9 mouse cellular contexts compared by ENCODE assay signal in the genomic region with DNA sequence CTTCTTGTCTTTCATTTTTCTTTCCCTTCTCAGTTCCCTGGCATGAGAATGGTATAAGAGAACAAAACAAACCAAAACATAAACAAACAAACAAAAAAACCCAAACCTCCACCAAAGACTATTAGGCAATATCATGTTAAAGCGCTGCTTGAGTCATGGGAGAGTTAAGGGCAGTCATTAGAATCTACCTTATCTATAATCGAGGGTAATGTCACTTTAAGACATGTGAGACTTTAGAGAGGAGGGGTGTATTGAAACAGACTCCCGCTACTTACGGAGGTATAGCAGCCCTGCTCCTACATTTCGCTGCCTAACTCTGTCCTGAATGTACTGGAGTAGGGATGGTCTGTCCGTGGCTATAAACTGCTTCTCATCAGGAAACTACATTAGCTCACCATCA. TPM values are rescaled to one million over a fixed set of nuclear protein-coding genes. Genes with fewer than 3 reads are reported as not detected.
DNase-seq lines count a peak whose midpoint lies in the region; ATAC-seq and TF ChIP-seq lines count a peak whose summit lies in the region.
"Had no signal": no experiment of that assay in that cellular context is flagged by ENCODE, and none has a peak within 500 bp of the region (broad histone marks: within the 10 kb centered on the region; RNA-seq: fewer than 3 reads in every experiment).

A gene (plus strand): TSS at position 301 of the 400 bp plus-strand sequence.

- peak within 1 kb of the TSS; percentile 56 for H3K9ac ChIP-seq in hindbrain, embryonic 13.5 days
- H3K9ac ChIP-seq in limb, embryonic 11.5 days (ENCODE audit: low read length), result no peak within 1 kb of the TSS

- peak within 1 kb of the TSS; percentile 61 for H3K4me3 ChIP-seq in hindbrain, embryonic 13.5 days
- no peak within 1 kb of the TSS for H3K4me3 ChIP-seq in hindbrain, embryonic 10.5 days
- peak within 1 kb of the TSS; percentile 39 for H3K4me3 ChIP-seq in embryonic fibroblast, embryonic 13.5 days (ENCODE audit: insufficient read depth, low read length)
- no peak within 1 kb of the TSS for H3K4me3 ChIP-seq in limb, embryonic 11.5 days (ENCODE audit: low read depth, low read length)
- H3K4me3 ChIP-seq in thymus, adult 2 months (ENCODE audit: control insufficient read depth, insufficient read depth, low read length), result no peak within 1 kb of the TSS

- no peaks in the 10 kb centered on the region for H3K36me3 ChIP-seq in hindbrain, embryonic 13.5 days
- H3K36me3 ChIP-seq in hindbrain, embryonic 10.5 days, result no peaks in the 10 kb centered on the region
- H3K36me3 ChIP-seq in limb, embryonic 11.5 days (ENCODE audit: control insufficient read depth, insufficient read depth, low read length), result no peaks in the 10 kb centered on the region
- no peaks in the 10 kb centered on the region for H3K36me3 ChIP-seq in thymus, adult 2 months (ENCODE audit: control insufficient read depth, insufficient read depth, low read length)

- no peak for TF ChIP-seq CTCF in embryonic fibroblast, embryonic 13.5 days (IDR thresholded peaks at IDR 0.05; ENCODE audit: borderline replicate concordance, insufficient read depth, low read length)
- no peak for TF ChIP-seq CTCF in thymus, adult 2 months (IDR thresholded peaks at IDR 0.05; ENCODE audit: borderline replicate concordance, control insufficient read depth, extremely low read depth, insufficient read depth, low read length, poor library complexity)

- no peaks in the 10 kb centered on the region for H3K9me3 ChIP-seq in hindbrain, embryonic 13.5 days
- H3K9me3 ChIP-seq in hindbrain, embryonic 10.5 days, result no peaks in the 10 kb centered on the region
- H3K9me3 ChIP-seq in limb, embryonic 11.5 days (ENCODE audit: control insufficient read depth, low read length), result no peaks in the 10 kb centered on the region

- peak within 1 kb of the TSS; percentile 95 for H3K4me2 ChIP-seq in hindbrain, embryonic 13.5 days
- H3K4me2 ChIP-seq in limb, embryonic 11.5 days (ENCODE audit: low read depth, severe bottlenecking), result peak within 1 kb of the TSS; percentile 23; the same call in 1 of the 2 replicates
- H3K4me2 ChIP-seq: liver, embryonic 11.5 days had no signal

- 40% methylated on average over 6 of the region's 6 CpGs for WGBS in hindbrain, embryonic 13.5 days
- WGBS in hindbrain, embryonic 10.5 days, result 42% methylated on average over 6 of the region's 6 CpGs
- 19% methylated on average over 6 of the region's 6 CpGs for WGBS in limb, embryonic 11.5 days
- 38% methylated on average over 6 of the region's 6 CpGs for WGBS in thymus, adult 2 months

- no peak within 1 kb of the TSS for H3K27ac ChIP-seq in hindbrain, embryonic 13.5 days
- H3K27ac ChIP-seq in hindbrain, embryonic 10.5 days, result no peak within 1 kb of the TSS
- H3K27ac ChIP-seq in embryonic fibroblast, embryonic 13.5 days (ENCODE audit: insufficient read depth, low read length), result no peak within 1 kb of the TSS
- no peak within 1 kb of the TSS for H3K27ac ChIP-seq in limb, embryonic 11.5 days (replicated peaks; ENCODE audit: low read depth, low read length)
- H3K27ac ChIP-seq in thymus, adult 2 months (ENCODE audit: control insufficient read depth, insufficient read depth, low read length), result no peak within 1 kb of the TSS

- peaks cover 35% of the 10 kb centered on the region for H3K4me1 ChIP-seq in hindbrain, embryonic 13.5 days (replicated peaks)
- H3K4me1 ChIP-seq in hindbrain, embryonic 10.5 days (replicated peaks), result peaks cover 17% of the 10 kb centered on the region; the same call in 1 of the 2 replicates
- H3K4me1 ChIP-seq in embryonic fibroblast, embryonic 13.5 days (ENCODE audit: control insufficient read depth, insufficient read depth, low read length), result peaks cover 3% of the 10 kb centered on the region; the same call in 1 of the 2 replicates
- H3K4me1 ChIP-seq in limb, embryonic 11.5 days (ENCODE audit: control insufficient read depth, insufficient read depth, low read length), result no peaks in the 10 kb centered on the region
- no peaks in the 10 kb centered on the region for H3K4me1 ChIP-seq in thymus, adult 2 months (replicated peaks; ENCODE audit: control insufficient read depth, insufficient read depth, low read length)

- ATAC-seq in hindbrain, embryonic 13.5 days (ENCODE audit: low FRiP score), result no peak
- no peak for ATAC-seq in limb, embryonic 11.5 days (ENCODE audit: insufficient number of reproducible peaks, low FRiP score, low TSS enrichment, low read depth)

- no peak for DNase-seq in hindbrain, embryonic 10.5 days (ENCODE audit: low spot score)
- DNase-seq in NIH3T3 (ENCODE audit: low read depth), result peak; percentile 9
- DNase-seq in limb, embryonic 11.5 days (ENCODE audit: low spot score), result peak; percentile 24
- no peak for DNase-seq in ovary, postnatal 36 days (ENCODE audit: low spot score)
- no peak for DNase-seq in spleen, postnatal 36 days (ENCODE audit: low spot score in 2 of 2)
- DNase-seq in thymus, adult 2 months, result no peak

- TF ChIP-seq POLR2A in embryonic fibroblast, embryonic 13.5 days (IDR thresholded peaks at IDR 0.05; ENCODE audit: low read depth, low read length), result no peak
- TF ChIP-seq POLR2A in thymus, adult 2 months (IDR thresholded peaks at IDR 0.05; ENCODE audit: control insufficient read depth, extremely low read depth, insufficient read depth, low read length, poor library complexity), result no peak

- H3K27me3 ChIP-seq in hindbrain, embryonic 13.5 days, result no peaks in the 10 kb centered on the region
- H3K27me3 ChIP-seq in hindbrain, embryonic 10.5 days (ENCODE audit: insufficient read depth, poor library complexity, severe bottlenecking), result peaks cover 9% of the 10 kb centered on the region
- no peaks in the 10 kb centered on the region for H3K27me3 ChIP-seq in limb, embryonic 11.5 days (ENCODE audit: control insufficient read depth, insufficient read depth, low read length)
- no peaks in the 10 kb centered on the region for H3K27me3 ChIP-seq in thymus, adult 2 months (ENCODE audit: control insufficient read depth, insufficient read depth, low read length)

RNA-seq across cellular contexts. Expression of the gene that starts here (rescaled TPM):
- 17.5 and 19.8 TPM in 2 replicates for polyA plus RNA-seq in hindbrain, embryonic 13.5 days (2015; fragmentation: Nextera tagmentation; extraction: Ambion mirVana)
- polyA plus RNA-seq in hindbrain, embryonic 10.5 days (2016; fragmentation: Nextera tagmentation; extraction: Ambion mirVana), result 1.1 and 1.9 TPM in 2 replicates
- polyA plus RNA-seq in embryonic fibroblast, embryonic 13.5 days (2011; ENCODE audit: insufficient read length, low read depth, missing spikeins), result 0.32 and 1.1 TPM in 2 replicates
- 4.0 and 4.1 TPM in 2 replicates for polyA plus RNA-seq in limb, embryonic 11.5 days (2014; fragmentation: Nextera tagmentation; extraction: Ambion mirVana)
- 0.05 and 0.08 TPM in 2 replicates for polyA plus RNA-seq in thymus, adult 2 months (2012; rRNA removed)

Comparison
In these comparisons a context has a peak if more than half of its experiments do, and no peak if none do; other contexts are left out.
1. H3K4me3 ChIP-seq: peak in hindbrain, embryonic 13.5 days (single experiment) and embryonic fibroblast, embryonic 13.5 days (single experiment); none in hindbrain, embryonic 10.5 days (single experiment), limb, embryonic 11.5 days (single experiment) and thymus, adult 2 months (single experiment).
2. DNase-seq: peak in NIH3T3 (single experiment) and limb, embryonic 11.5 days (single experiment); none in hindbrain, embryonic 10.5 days (single experiment), ovary, postnatal 36 days (single experiment), spleen, postnatal 36 days (0 of 2) and thymus, adult 2 months (single experiment).